Mouse (Mus musculus) adrenal gland, postnatal 14 days (tissue): ENCODE results near the gene Kctd2. TPM values are rescaled to one million over a fixed set of nuclear protein-coding genes. Genes with fewer than 3 reads are reported as not detected.
A peak's percentile ranks its signal among the peaks of the same experiment; 100 is the strongest.
"Not testable (repeated sequence)": the region's sequence is repeated elsewhere in the genome, so short reads cannot be mapped to it uniquely, and the experiment has no call there.

Experiments used
- DNase-seq: peaks from one replicate; pipeline ENCODE4 v3.0.0; 2021; ENCODE audit warnings: mixed read lengths
- microRNA-seq, 2 experiments: library from miRNA; unstranded; fragments of <30 nt; microRNA quantifications; one replicate each; pipeline ENCODE4 v1.2.0; 2021
- total RNA-seq: library from RNA; stranded (reverse); gene quantifications from 2 replicates; pipeline ENCODE4 v1.2.3, GENCODE M21; 2021

Kctd2 gene
- total RNA-seq, 1 experiment from 2014 or later: 39.1 TPM

DNA sequence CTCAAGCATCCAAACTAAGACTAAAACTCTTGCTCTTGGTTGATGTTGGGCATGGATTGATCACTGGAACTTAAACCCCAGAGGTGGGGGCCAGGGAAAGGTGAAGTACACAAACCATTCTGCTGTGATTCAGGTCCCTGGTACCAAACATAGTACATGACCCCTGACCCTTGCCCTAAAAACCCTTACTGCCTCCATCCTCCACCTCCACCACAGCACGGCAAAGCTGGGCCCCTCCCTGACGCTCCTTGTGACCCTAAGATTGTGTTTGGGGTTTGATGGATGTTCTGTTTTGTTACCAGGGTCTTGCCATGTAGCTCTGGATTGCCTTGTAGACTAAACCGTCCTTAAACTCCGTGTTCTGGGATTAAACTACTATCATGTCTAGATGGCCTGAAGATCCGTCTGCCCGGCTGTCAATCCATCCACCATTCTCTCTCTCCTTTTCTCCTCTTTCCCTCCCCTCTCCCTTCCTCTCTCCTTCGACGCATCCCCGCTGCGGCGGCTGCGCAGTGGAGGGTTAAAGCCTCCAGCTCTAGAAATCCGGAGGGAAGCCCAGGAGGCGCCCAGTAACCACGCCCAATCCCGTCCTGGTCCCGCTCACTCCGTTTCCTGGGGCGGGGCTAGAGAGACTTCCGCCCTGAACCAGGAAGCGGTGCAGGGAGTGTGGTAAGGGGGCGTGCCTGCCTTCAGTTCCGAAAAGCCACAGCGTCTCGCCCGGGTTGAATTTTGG is 55.3 kb downstream of the Kctd2 start, which contains the start of gene Armc7:
TSS of gene Armc7 (plus strand) at position 643 of the 733 bp plus-strand sequence.
- peak; percentile 97 for DNase-seq

DNA sequence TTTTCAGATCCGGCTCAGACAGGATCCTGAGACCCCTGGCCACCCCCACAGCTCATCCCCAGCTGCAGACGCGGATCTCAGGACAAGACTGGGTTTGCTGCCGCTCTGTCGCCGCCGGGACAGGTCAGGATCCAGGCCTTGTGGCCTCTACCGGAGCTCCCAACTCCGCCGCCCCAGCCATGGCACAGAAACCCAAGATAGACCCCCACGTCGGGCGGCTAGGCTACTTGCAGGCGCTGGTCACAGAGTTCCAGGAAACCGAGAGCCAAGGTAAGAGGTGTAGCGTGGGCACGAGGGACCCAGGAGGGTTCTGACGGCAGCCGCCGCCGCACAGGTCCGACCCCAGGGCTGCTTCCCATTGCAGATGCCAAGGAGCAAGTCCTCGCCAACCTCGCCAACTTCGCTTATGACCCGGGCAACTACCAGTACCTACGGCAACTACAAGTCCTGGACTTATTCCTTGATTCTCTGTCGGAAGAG is 55.9 kb downstream of the Kctd2 start:
- DNase-seq: no peak

DNA sequence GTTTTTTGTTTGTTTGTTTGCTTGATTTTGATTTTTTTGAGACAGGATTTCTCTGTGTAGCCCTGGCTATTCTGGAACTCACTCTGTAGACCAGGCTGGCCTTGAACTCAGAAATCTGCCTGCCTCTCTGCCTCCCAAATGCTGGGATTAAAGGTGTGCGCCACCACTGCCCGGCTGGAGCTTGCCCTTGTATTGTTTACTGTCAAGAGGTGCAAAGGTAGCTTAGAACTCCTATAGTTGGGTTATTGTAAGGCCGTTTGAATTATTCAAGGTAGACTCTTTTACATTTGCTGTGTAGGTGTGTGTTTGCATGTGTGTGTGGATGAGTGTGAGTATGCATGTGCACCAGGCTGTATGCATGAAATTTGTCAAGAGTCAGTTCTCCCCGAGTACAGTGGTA is 56.7 kb downstream of the Kctd2 start:
- not testable (repeated sequence) for DNase-seq

DNA sequence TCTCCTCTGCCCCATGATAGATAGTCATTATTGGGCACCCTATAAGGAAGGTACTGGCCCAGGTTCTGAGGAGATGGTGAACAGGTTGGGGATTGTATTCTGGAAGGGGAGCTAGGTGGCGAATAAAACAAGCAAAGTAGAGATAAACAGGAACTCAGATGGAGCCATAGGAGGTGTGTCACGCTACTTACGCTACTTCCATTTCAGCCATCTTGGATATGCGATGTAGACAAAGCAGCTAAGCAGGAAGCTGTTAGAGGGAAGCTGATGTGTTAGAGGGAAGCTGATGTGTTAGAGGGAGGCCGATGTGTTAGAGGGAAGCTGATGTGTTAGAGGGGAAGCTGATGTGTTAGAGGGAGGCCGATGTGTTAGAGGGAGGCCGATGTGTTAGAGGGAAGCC is 57.5 kb downstream of the Kctd2 start:
- not testable (repeated sequence) for DNase-seq

DNA sequence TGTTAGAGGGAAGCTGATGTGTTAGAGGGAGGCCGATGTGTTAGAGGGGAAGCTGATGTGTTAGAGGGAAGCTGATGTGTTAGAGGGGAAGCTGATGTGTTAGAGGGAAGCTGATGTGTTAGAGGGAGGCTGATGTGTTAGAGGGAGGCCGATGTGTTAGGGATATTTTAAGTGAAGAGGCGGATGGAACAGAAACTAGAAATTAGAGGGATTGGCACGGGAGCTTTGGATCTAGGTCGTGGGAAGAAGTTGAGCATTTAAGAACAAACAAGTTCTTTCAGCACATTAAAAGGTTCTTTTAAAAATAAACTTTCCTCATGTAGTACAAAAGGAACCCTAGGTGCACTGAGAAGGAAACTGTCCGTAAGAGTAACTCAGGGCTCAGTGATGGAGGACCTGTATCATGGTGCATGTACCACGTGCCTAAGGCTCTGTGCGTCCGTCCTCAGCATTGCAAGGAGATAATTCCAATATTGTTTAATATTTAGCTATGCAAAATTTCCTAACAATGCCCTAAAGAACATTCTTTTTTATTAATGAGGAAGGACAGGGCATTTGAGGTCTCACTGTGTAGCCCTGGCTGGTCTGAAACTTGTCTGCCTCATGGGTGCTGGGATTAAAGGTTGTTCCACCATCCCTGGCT is 58.5 kb downstream of the Kctd2 start:
- no peak for DNase-seq

Small RNA genes within 50 kb of the gene (microRNA-seq; reads per million reads assigned to microRNA genes)
- 0 reads per million in 2 experiments for gene Mir3968

Other genes starting within 250 kb of the Kctd2 start
- gene Tmem104, start 232.6 kb upstream of the Kctd2 start, total RNA-seq: 9.0 and 15.7 TPM in 2 replicates
- 26.4 and 30.6 TPM in 2 replicates for gene Nat9, start 232.3 kb upstream of the Kctd2 start, total RNA-seq
- gene Grin2c, start 152.9 kb upstream of the Kctd2 start, total RNA-seq: 0.90 and 0.96 TPM in 2 replicates
- gene Fdxr, start 143.1 kb upstream of the Kctd2 start, total RNA-seq: 592 and 605 TPM in 2 replicates
- gene Fads6, start 122.5 kb upstream of the Kctd2 start, total RNA-seq: 18.4 and 21.2 TPM in 2 replicates
- gene Otop2, start 113.0 kb upstream of the Kctd2 start, total RNA-seq: not detected in 2 replicates
- gene Ush1g, start 98.1 kb upstream of the Kctd2 start, total RNA-seq: 0.33 and 0.38 TPM in 2 replicates
- not detected in 2 replicates for gene Otop3, start 85.4 kb upstream of the Kctd2 start, total RNA-seq
- 20.3 and 27.4 TPM in 2 replicates for gene Hid1, start 52.4 kb upstream of the Kctd2 start, total RNA-seq
- gene Cdr2l, start 38.2 kb upstream of the Kctd2 start, total RNA-seq: 61.5 and 66.2 TPM in 2 replicates
- gene Mrpl58, start 16.4 kb upstream of the Kctd2 start, total RNA-seq: 136 and 146 TPM in 2 replicates
- gene Atp5h, start 166 bp upstream of the Kctd2 start, total RNA-seq: 857 and 919 TPM in 2 replicates
- gene Trim80, start 20.4 kb downstream of the Kctd2 start, total RNA-seq: not detected in 2 replicates
- 1.2 and 1.3 TPM in 2 replicates for gene Slc16a5, start 42.3 kb downstream of the Kctd2 start, total RNA-seq
- 6.9 and 9.1 TPM in 2 replicates for gene Armc7, start 55.5 kb downstream of the Kctd2 start, total RNA-seq
- gene Nt5c, start 71.7 kb downstream of the Kctd2 start, total RNA-seq: 73.8 and 89.8 TPM in 2 replicates
- 99.8 and 101 TPM in 2 replicates for gene Jpt1, start 94.3 kb downstream of the Kctd2 start, total RNA-seq
- gene Sumo2, start 116.1 kb downstream of the Kctd2 start, total RNA-seq: 262 and 272 TPM in 2 replicates
- 40.7 and 52.8 TPM in 2 replicates for gene Nup85, start 144.3 kb downstream of the Kctd2 start, total RNA-seq
- gene Mrps7, start 183.8 kb downstream of the Kctd2 start, total RNA-seq: 81.0 and 87.7 TPM in 2 replicates
- 19.5 and 23.8 TPM in 2 replicates for gene Gga3, start 183.9 kb downstream of the Kctd2 start, total RNA-seq
- 98.2 and 112 TPM in 2 replicates for gene Mif4gd, start 192.8 kb downstream of the Kctd2 start, total RNA-seq
- 181 and 188 TPM in 2 replicates for gene Slc25a19, start 208.2 kb downstream of the Kctd2 start, total RNA-seq